Mouse (Mus musculus): ENCODE data around the gene Evx2. TPM values are rescaled to one million over a fixed set of nuclear protein-coding genes. Genes with fewer than 3 reads are reported as not detected.

Gene Evx2
- polyA plus RNA-seq, 1 experiment from 2014 or later: 0.04 TPM

- H3K9me3 ChIP-seq: no peaks in the 10 kb centered on the region
- H3K36me3 ChIP-seq: no peaks in the 10 kb centered on the region
- ATAC-seq: no peak
- peaks cover 15% of the 10 kb centered on the region for H3K4me1 ChIP-seq (replicated peaks)
- H3K4me3 ChIP-seq (replicated peaks): peak overlapping the region; percentile 31
- WGBS: 3% methylated on average over 20 of the region's 20 CpGs
- peak overlapping the region; percentile 45 for H3K4me2 ChIP-seq (replicated peaks)
- peak overlapping the region; percentile 15; the same call in 1 of the 2 replicates for H3K9ac ChIP-seq
- H3K27ac ChIP-seq: no peak overlapping the region
- peaks cover 89% of the 10 kb centered on the region for H3K27me3 ChIP-seq (replicated peaks)
Measured at GRCm38 (mm10) chr2:74692808-74693431, 33.6 kb upstream of the Evx2 start.

- peak overlapping the region; percentile 15; the same call in 1 of the 2 replicates for H3K9ac ChIP-seq
- H3K4me1 ChIP-seq (replicated peaks): peaks cover 10% of the 10 kb centered on the region; the same call in 1 of the 2 replicates
- peaks cover 89% of the 10 kb centered on the region for H3K27me3 ChIP-seq (replicated peaks)
- no peak for ATAC-seq
- WGBS: 4% methylated on average over 35 of the region's 35 CpGs
- no peaks in the 10 kb centered on the region for H3K9me3 ChIP-seq
- no peaks in the 10 kb centered on the region for H3K36me3 ChIP-seq
- H3K27ac ChIP-seq: no peak overlapping the region
- peak overlapping the region; percentile 31 for H3K4me3 ChIP-seq (replicated peaks)
- H3K4me2 ChIP-seq (replicated peaks): peak overlapping the region; percentile 49
Measured at GRCm38 (mm10) chr2:74691995-74692807, 32.8 kb upstream of the Evx2 start.

GRCm38 (mm10) chr2:74691022-74691951, 31.9 kb upstream of the Evx2 start, which contains the start of gene Hoxd10:
Hoxd10 (plus strand) TSS chr2:74691924.
- Histone ChIP-seq H3K9ac (peak within 1 kb of the TSS; percentile 39; the same call in 1 of the 2 replicates), H3K4me2 (replicated peaks) (peak within 1 kb of the TSS; percentile 49), H3K27me3 (replicated peaks) (peaks cover 88% of the 10 kb centered on the region), H3K9me3 (no peaks in the 10 kb centered on the region), H3K4me1 (replicated peaks) (peaks cover 10% of the 10 kb centered on the region; the same call in 1 of the 2 replicates), H3K4me3 (replicated peaks) (peak within 1 kb of the TSS; percentile 31), H3K36me3 (no peaks in the 10 kb centered on the region), H3K27ac (0 out of 2 replicates have a peak within 1 kb of the TSS, but pooled peaks have one; percentile 17)
- WGBS: 2% methylated on average over 56 of the region's 56 CpGs
- ATAC-seq: peak; percentile 76

- Histone ChIP-seq H3K9ac (no peak overlapping the region), H3K4me3 (replicated peaks) (no peak overlapping the region; the same call in 1 of the 2 replicates), H3K36me3 (no peaks in the 10 kb centered on the region), H3K27me3 (replicated peaks) (peaks cover 82% of the 10 kb centered on the region), H3K4me1 (replicated peaks) (peaks cover 10% of the 10 kb centered on the region; the same call in 1 of the 2 replicates), H3K27ac (no peak overlapping the region), H3K9me3 (no peaks in the 10 kb centered on the region), H3K4me2 (replicated peaks) (no peak overlapping the region)
- WGBS: 12% methylated on average over 8 of the region's 8 CpGs
- ATAC-seq: no peak
Measured at GRCm38 (mm10) chr2:74690338-74690716, 31.0 kb upstream of the Evx2 start.

- H3K27me3 ChIP-seq (replicated peaks): peaks cover 82% of the 10 kb centered on the region
- no peaks in the 10 kb centered on the region for H3K36me3 ChIP-seq
- no peaks in the 10 kb centered on the region for H3K9me3 ChIP-seq
- H3K4me3 ChIP-seq (replicated peaks): peak overlapping the region; percentile 14; the same call in 1 of the 2 replicates
- 3% methylated on average over 24 of the region's 24 CpGs for WGBS
- 0 out of 2 replicates have a peak overlapping the region, but pooled peaks have one; percentile 30 for H3K9ac ChIP-seq
- H3K27ac ChIP-seq: no peak overlapping the region
- ATAC-seq: no peak
- H3K4me1 ChIP-seq (replicated peaks): peaks cover 10% of the 10 kb centered on the region; the same call in 1 of the 2 replicates
- H3K4me2 ChIP-seq (replicated peaks): peak overlapping the region; percentile 11; the same call in 1 of the 2 replicates
Measured at GRCm38 (mm10) chr2:74689574-74690337, 30.4 kb upstream of the Evx2 start.

GRCm38 (mm10) chr2:74688795-74689573, 29.6 kb upstream of the Evx2 start:
- no peaks in the 10 kb centered on the region for H3K36me3 ChIP-seq
- H3K9ac ChIP-seq: no peak overlapping the region
- peaks cover 83% of the 10 kb centered on the region for H3K27me3 ChIP-seq (replicated peaks)
- ATAC-seq: no peak
- no peak overlapping the region for H3K27ac ChIP-seq
- H3K4me3 ChIP-seq (replicated peaks): no peak overlapping the region
- WGBS: 5% methylated on average over 12 of the region's 12 CpGs
- peaks cover 10% of the 10 kb centered on the region; the same call in 1 of the 2 replicates for H3K4me1 ChIP-seq (replicated peaks)
- no peaks in the 10 kb centered on the region for H3K9me3 ChIP-seq
- 0 out of 2 replicates have a peak overlapping the region, but pooled peaks have one; percentile 9 for H3K4me2 ChIP-seq (replicated peaks)

GRCm38 (mm10) chr2:74687698-74688555, 28.6 kb upstream of the Evx2 start:
- H3K27ac ChIP-seq: no peak overlapping the region
- no peak overlapping the region; the same call in 1 of the 2 replicates for H3K4me2 ChIP-seq (replicated peaks)
- 1% methylated on average over 31 of the region's 31 CpGs for WGBS

GRCm38 (mm10) chr2:74686988-74687697, 27.8 kb upstream of the Evx2 start:
- Histone ChIP-seq H3K4me1 (replicated peaks) (peaks cover 14% of the 10 kb centered on the region), H3K27me3 (replicated peaks) (peaks cover 83% of the 10 kb centered on the region), H3K27ac (no peak overlapping the region), H3K9me3 (no peaks in the 10 kb centered on the region), H3K4me2 (replicated peaks) (no peak overlapping the region; the same call in 1 of the 2 replicates), H3K4me3 (replicated peaks) (peak overlapping the region; percentile 20), H3K36me3 (no peaks in the 10 kb centered on the region), H3K9ac (no peak overlapping the region)
- WGBS: 2% methylated on average over 27 of the region's 27 CpGs
- ATAC-seq: no peak

More at GRCm38 (mm10) chr2:74687698-74688555, 28.6 kb upstream of the Evx2 start:
- no peak for ATAC-seq
- peak overlapping the region; percentile 20 for H3K4me3 ChIP-seq (replicated peaks)
- no peaks in the 10 kb centered on the region for H3K36me3 ChIP-seq
- H3K9me3 ChIP-seq: no peaks in the 10 kb centered on the region
- no peak overlapping the region for H3K9ac ChIP-seq
- H3K4me1 ChIP-seq (replicated peaks): peaks cover 11% of the 10 kb centered on the region
- H3K27me3 ChIP-seq (replicated peaks): peaks cover 83% of the 10 kb centered on the region

- Histone ChIP-seq H3K4me2 (replicated peaks) (no peak overlapping the region), H3K36me3 (no peaks in the 10 kb centered on the region), H3K9me3 (no peaks in the 10 kb centered on the region), H3K27me3 (replicated peaks) (peaks cover 83% of the 10 kb centered on the region), H3K27ac (no peak overlapping the region), H3K9ac (no peak overlapping the region), H3K4me1 (replicated peaks) (peaks cover 17% of the 10 kb centered on the region), H3K4me3 (replicated peaks) (0 out of 2 replicates have a peak overlapping the region, but pooled peaks have one; percentile 1)
- no peak for ATAC-seq
- WGBS: 7% methylated on average over 17 of the region's 17 CpGs
Measured at GRCm38 (mm10) chr2:74686301-74686987, 27.1 kb upstream of the Evx2 start.

Data from intestine, embryonic 15.5 days (tissue).